Mouse (Mus musculus) cerebellum, adult 2 months (tissue): ENCODE results near the gene Fastkd3. TPM values are rescaled to one million over a fixed set of nuclear protein-coding genes. Genes with fewer than 3 reads are reported as not detected.

Source experiments
- DNase-seq, 2 experiments: peaks; one replicate each; pipeline ENCODE4 v3.0.0; 2021
- H3K27ac ChIP-seq: fragments of 200-500 bp; 2 replicates; pipeline ENCODE4 v1.5.1; 2012; ENCODE audit warnings: low read length, control low read depth, inconsistent platforms; ENCODE audit not compliant: insufficient read depth
- H3K27me3 ChIP-seq: fragments of 200-500 bp; 2 replicates; pipeline ENCODE4 v1.6.1; 2012; ENCODE audit warnings: inconsistent platforms, mild to moderate bottlenecking, low read length, moderate library complexity; ENCODE audit not compliant: control insufficient read depth, insufficient read depth
- H3K4me1 ChIP-seq: fragments of 200-500 bp; 2 replicates; pipeline ENCODE4 v1.6.1; 2011; ENCODE audit warnings: low read length; ENCODE audit not compliant: control insufficient read depth, insufficient read depth
- H3K4me3 ChIP-seq: fragments of 200-500 bp; replicated peaks from 2 replicates; pipeline ENCODE3; 2011; ENCODE audit warnings: mild to moderate bottlenecking, low read depth, low read length, control low read depth; ENCODE audit not compliant: insufficient read depth
- CTCF ChIP-seq: fragments of 200-500 bp; IDR thresholded peaks from 2 replicates; pipeline ENCODE4 v1.5.1; 2011; ENCODE audit warnings: low read depth, mild to moderate bottlenecking, control low read depth, low read length, moderate library complexity, borderline replicate concordance; ENCODE audit not compliant: insufficient read depth
- POLR2A ChIP-seq: fragments of 200-500 bp; IDR thresholded peaks from 2 replicates; pipeline ENCODE4 v1.6.1; 2011; ENCODE audit warnings: low read length, control low read depth, borderline replicate concordance; ENCODE audit not compliant: insufficient read depth
- WGBS: fragments of 180-500 bp; shearing (Covaris S2); methylation state at CpG from one replicate; pipeline ENCODE4 v1.1.7; 2018; 5-methylcytosine and 5-hydroxymethylcytosine counted together
- polyA plus RNA-seq: library from polyadenylated mRNA; depleted of rRNA; stranded (reverse); fragments of >200 nt; gene quantifications from 2 replicates; pipeline ENCODE4 v1.2.3, GENCODE M21; 2012; rRNA removed

Fastkd3 gene
- polyA plus RNA-seq, 1 experiment, result 19.6 TPM

- Histone ChIP-seq H3K27me3 (no peaks in the 10 kb centered on the region), H3K4me1 (no peaks in the 10 kb centered on the region; the same call in 1 of the 2 replicates), H3K4me3 (no peak overlapping the region), H3K27ac (no peak overlapping the region)
- DNase-seq, result no peak
- 18% methylated on average over 13 of the region's 13 CpGs for WGBS
- TF ChIP-seq CTCF, result no peak
- no peak for TF ChIP-seq POLR2A
These were observed 15.6 kb downstream of the Fastkd3 start for GRCm38 (mm10) chr13:68597667-68598066.

- H3K27me3 ChIP-seq, result no peaks in the 10 kb centered on the region
These were observed 16.9 kb downstream of the Fastkd3 start for GRCm38 (mm10) chr13:68598953-68599352.

GRCm38 (mm10) chr13:68601184-68601583 is 19.1 kb downstream of the Fastkd3 start:
- no peaks in the 10 kb centered on the region; the same call in 1 of the 2 replicates for H3K4me1 ChIP-seq
- no peak for TF ChIP-seq POLR2A
- TF ChIP-seq CTCF, result peak; percentile 34; the same call in 1 of the 2 replicates
- DNase-seq, result no peak
- no peak overlapping the region for H3K27ac ChIP-seq
- 9% methylated on average over 6 of the region's 6 CpGs for WGBS
- H3K27me3 ChIP-seq, result no peaks in the 10 kb centered on the region
- H3K4me3 ChIP-seq, result no peak overlapping the region

More at GRCm38 (mm10) chr13:68598953-68599352, 16.9 kb downstream of the Fastkd3 start:
- Histone ChIP-seq H3K27ac (no peak overlapping the region), H3K4me1 (no peaks in the 10 kb centered on the region; the same call in 1 of the 2 replicates), H3K4me3 (no peak overlapping the region)
- DNase-seq, result no peak
- TF ChIP-seq POLR2A (no peak), CTCF (no peak)

GRCm38 (mm10) chr13:68603085-68603484 is 21.1 kb downstream of the Fastkd3 start:
- 81% methylated on average over 6 of the region's 6 CpGs for WGBS
- TF ChIP-seq POLR2A (no peak), CTCF (no peak)
- no peak for DNase-seq
- Histone ChIP-seq H3K4me3 (no peak overlapping the region), H3K27me3 (no peaks in the 10 kb centered on the region), H3K4me1 (no peaks in the 10 kb centered on the region; the same call in 1 of the 2 replicates), H3K27ac (no peak overlapping the region)

- WGBS, result 1% methylated on average over 8 of the region's 11 CpGs
- DNase-seq, result peak; percentile 32 to 57
- no peaks in the 10 kb centered on the region for H3K27me3 ChIP-seq
- peak overlapping the region; percentile 50 for H3K4me3 ChIP-seq
- TF ChIP-seq CTCF (no peak), POLR2A (no peak)
- H3K4me1 ChIP-seq, result no peaks in the 10 kb centered on the region; the same call in 1 of the 2 replicates
- H3K27ac ChIP-seq, result no peak overlapping the region
These were observed 23.7 kb downstream of the Fastkd3 start for GRCm38 (mm10) chr13:68605689-68606126.

GRCm38 (mm10) chr13:68607652-68608405 is 25.8 kb downstream of the Fastkd3 start:
- Histone ChIP-seq H3K4me3 (no peak overlapping the region), H3K27me3 (no peaks in the 10 kb centered on the region), H3K27ac (no peak overlapping the region), H3K4me1 (no peaks in the 10 kb centered on the region; the same call in 1 of the 2 replicates)
- no peak for DNase-seq
- no peak for TF ChIP-seq POLR2A
- no peak for TF ChIP-seq CTCF
- 57% methylated on average over 21 of the region's 21 CpGs for WGBS

- DNase-seq, result no peak
- WGBS, result 49% methylated on average over 6 of the region's 6 CpGs
These were observed 40.8 kb downstream of the Fastkd3 start for GRCm38 (mm10) chr13:68622792-68623191.

GRCm38 (mm10) chr13:68627041-68627440 is 45.0 kb downstream of the Fastkd3 start:
- DNase-seq, result no peak
- H3K27ac ChIP-seq, result no peak overlapping the region
- no peaks in the 10 kb centered on the region for H3K4me1 ChIP-seq
- WGBS, result 35% methylated on average over 3 of the region's 3 CpGs
- TF ChIP-seq POLR2A, result no peak
- H3K27me3 ChIP-seq, result no peaks in the 10 kb centered on the region
- H3K4me3 ChIP-seq, result no peak overlapping the region

More at GRCm38 (mm10) chr13:68622792-68623191, 40.8 kb downstream of the Fastkd3 start:
- Histone ChIP-seq H3K27me3 (no peaks in the 10 kb centered on the region), H3K4me1 (no peaks in the 10 kb centered on the region), H3K4me3 (no peak overlapping the region), H3K27ac (no peak overlapping the region)
- TF ChIP-seq POLR2A (no peak), CTCF (0 out of 2 replicates have a peak, but pooled peaks have one; percentile 4)

Other genes with a start within 250 kb of the Fastkd3 start
- 12.5 and 13.6 TPM in 2 replicates for gene Mtrr, start 85 bp upstream of the Fastkd3 start, polyA plus RNA-seq
- gene 1700001L19Rik, start 15.2 kb downstream of the Fastkd3 start, polyA plus RNA-seq, result 2.8 and 3.3 TPM in 2 replicates